Mouse (Mus musculus) megakaryocyte, embryonic 14.5 days (primary cell): ENCODE results near the gene Dtx2.

Experiments used
- FLI1 ChIP-seq: IDR thresholded peaks from 2 replicates; pipeline ENCODE4 v1.6.1; 2012; ENCODE audit warnings: low read length, inconsistent platforms, mixed read lengths
- GATA1 ChIP-seq: IDR thresholded peaks from 3 replicates; pipeline ENCODE4 v1.6.1; 2012; ENCODE audit warnings: mixed read lengths, low read length, inconsistent platforms, borderline replicate concordance

- TF ChIP-seq GATA1 (no peak), FLI1 (no peak)
Observed at GRCm38 (mm10) chr5:136007745-136008144, 13.1 kb downstream of the Dtx2 start.
